Mouse (Mus musculus): ENCODE measurements around the gene Pced1b. TPM values are rescaled to one million over a fixed set of nuclear protein-coding genes. Genes with fewer than 3 reads are reported as not detected.

Gene Pced1b
- total RNA-seq, 1 experiment from 2014 or later = 23.0 TPM

GRCm38 (mm10) chr15:97286731-97287130, 39.8 kb downstream of the Pced1b start:
- peak; percentile 24 for DNase-seq

DNA sequence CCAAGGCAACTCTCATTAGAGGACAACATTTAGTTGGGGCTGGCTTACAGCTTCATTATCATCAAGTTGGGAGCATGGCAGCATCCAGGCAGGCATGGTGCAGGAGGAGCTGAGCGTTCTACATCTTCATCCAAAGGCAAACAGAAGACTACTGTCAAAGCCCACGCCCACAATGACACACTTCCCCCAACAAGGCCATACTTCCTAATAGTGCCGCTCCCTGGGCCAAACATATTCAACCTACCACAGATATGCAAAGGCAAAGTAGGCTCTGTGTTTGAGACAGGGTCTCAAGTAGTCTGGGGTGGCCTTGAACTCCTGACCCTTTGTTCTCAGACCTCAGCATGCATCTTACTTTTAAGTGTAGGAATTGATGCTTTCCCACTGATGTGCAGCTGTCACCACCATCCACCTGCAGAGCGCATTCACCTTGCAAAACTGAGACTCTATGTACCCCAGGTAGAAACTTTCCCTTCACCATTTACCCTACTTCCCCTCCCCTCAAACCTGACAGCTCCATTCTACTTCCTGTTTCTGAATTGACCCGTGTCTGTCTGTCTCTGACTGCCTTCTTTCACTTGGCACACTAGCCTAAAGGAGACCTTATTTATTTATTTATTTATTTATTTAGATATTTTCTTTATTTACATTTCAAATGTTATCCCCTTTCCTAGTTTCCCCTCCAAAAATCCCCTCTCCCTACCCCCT, 40.7 kb downstream of the Pced1b start:
- no peak for DNase-seq

DNA sequence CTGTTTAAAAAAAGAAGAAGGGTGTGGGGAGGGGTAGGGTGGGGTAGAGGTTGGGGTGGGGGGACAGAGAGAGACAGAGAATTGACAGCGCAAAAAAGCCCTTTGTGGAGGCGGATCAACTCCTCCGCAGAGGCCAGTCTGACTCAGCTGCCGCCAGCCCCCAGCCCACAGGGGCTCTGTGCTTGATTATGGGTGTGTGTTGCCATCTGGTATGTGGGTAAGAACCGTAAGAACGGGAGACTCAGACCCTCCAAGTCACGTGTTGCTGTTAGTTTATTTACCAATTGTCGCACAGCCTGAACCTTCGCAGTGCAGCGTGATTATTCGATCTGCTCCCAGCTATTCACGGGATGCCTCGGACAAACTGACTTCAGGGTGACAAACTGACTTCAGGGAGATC, 41.8 kb downstream of the Pced1b start:
- DNase-seq = no peak

DNA sequence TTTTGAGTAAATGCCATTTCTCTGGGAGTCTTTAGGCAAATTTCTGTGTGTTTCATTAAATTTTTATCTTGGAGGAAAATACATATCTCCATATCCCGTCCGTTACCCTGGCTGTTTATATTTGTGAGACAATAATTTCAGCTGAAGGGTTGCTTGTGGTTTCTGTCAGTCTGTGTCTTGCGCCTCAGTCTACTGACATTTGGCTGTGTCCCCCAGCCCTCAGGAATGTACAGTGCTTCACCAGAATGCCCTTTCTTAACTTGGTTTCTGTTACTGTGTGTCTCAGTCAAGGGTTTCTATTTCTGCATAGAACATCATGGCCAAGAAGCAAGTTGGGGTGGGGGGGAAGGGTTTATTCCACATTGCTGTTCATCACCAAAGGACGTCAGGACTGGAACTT, 42.3 kb downstream of the Pced1b start:
- DNase-seq = no peak

GRCm38 (mm10) chr15:97290351-97290750, 43.4 kb downstream of the Pced1b start:
- DNase-seq = no peak

DNA sequence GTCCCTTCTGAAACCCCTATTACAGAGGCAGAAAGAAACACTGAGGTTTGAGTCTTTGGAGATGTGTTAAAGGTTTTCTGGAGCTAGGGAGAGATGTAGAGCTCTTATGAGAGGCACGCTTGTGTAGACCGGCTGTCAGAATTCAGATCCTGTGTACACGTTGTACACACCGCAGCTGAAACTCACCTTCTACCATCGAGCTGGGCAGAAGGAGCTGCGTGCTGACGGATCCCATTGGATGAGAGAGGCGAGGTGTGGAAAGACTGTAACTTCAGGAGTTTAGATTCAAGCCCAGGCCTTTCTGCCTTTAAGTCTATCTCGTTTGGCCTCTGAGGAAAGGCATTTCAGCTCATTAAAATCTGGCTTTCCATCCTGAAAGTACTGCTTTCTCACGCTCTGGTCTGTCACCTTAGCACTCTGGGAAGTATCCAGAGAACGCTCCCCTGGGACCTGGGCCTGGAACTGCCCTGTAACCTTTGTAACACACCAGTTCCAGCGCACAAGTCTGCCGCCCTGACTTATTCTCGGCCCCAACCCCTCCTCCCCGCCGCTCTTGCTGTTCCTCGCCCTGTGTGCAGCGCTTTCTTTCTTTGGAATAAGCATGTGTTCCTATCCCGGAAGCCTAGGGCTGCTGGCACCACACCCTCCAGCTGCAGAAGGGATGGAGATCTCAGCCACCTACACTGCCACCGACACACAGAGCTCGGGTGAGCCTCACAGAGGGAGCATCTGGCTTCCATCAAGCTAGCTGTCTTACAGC, 44.6 kb downstream of the Pced1b start:
- peak; percentile 76 for DNase-seq

GRCm38 (mm10) chr15:97307935-97308334, 61.0 kb downstream of the Pced1b start:
- DNase-seq = no peak

GRCm38 (mm10) chr15:97309533-97309932, 62.6 kb downstream of the Pced1b start:
- DNase-seq = no peak

DNA sequence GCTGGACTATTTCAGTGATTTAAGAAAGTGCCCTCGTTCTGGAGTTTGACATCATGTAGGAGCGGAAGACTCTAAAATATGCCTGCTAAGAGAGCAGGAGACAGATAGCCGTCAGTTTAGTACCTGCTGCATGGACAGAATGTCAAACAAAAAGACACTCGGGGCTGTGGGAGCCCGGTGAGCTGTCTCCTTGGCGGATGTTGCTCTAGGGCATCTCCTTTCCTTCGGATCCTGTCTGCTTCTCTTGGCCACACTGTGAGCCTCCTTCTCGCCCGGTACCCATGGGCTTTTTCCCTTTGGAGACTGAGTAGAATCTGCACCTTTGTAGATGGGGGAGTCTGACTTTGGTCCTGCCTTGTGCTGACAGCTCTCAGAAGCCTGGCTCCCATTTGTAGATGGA, 63.3 kb downstream of the Pced1b start:
- no peak for DNase-seq

GRCm38 (mm10) chr15:97311211-97311610, 64.3 kb downstream of the Pced1b start:
- DNase-seq = no peak

GRCm38 (mm10) chr15:97311937-97312336, 65.0 kb downstream of the Pced1b start:
- no peak for DNase-seq

DNA sequence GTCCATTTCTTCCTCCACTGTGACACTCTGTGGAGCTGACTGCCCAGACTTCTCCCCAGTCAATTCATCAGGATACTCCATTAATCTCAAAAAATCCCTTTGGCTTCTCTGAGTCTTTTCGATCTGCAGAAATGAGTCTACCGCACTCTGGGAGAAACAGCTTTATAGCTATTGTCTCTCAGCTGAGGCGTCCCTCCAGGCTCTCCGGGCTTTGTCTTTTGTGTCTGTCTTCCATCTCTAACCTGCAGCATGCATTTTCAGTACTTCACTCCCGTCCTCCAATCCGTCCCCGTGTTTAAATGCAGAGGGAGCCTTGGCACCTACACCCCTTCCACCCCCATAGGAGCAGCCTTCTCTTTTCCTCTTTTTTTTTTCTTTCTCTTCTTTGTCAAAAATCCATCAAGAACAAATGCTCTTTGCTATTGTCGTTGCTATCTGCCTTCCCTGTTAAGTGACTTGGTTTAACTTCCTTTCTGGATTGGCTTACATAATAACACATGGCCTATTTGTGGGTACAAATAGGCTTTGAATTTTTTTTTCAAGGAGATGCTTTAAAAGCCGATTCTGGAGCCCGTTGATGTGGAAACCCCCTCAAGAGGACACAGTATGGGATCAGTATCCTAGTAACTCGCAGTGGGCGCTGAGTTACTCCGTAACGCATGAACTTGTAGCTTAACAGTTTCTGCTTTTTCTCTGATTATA, 68.0 kb downstream of the Pced1b start:
- no peak for DNase-seq

GRCm38 (mm10) chr15:97315422-97315757, 68.5 kb downstream of the Pced1b start:
- no peak for DNase-seq

- peak; percentile 48 for DNase-seq
Observed at GRCm38 (mm10) chr15:97318365-97319001, 71.6 kb downstream of the Pced1b start.

DNA sequence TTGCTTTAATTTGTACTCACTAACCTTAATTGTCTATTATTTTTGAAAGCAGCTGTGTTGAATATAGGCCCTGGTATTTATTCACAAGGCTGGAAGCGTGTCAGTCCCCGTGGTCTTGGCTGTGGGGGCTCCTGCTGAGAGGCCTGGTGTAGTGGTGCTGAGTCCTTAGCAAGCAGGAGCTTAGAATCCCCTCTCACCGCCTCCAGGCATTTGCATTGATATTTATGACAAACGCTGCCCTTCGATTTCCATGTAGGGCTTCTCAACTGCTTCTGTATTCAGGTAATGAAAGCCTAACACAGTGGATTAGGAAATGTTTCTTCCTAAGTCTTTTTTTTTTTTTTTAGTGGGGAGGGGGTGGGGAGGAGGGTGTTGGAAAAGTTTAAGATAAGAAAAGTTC, 75.9 kb downstream of the Pced1b start:
- no peak for DNase-seq

DNA sequence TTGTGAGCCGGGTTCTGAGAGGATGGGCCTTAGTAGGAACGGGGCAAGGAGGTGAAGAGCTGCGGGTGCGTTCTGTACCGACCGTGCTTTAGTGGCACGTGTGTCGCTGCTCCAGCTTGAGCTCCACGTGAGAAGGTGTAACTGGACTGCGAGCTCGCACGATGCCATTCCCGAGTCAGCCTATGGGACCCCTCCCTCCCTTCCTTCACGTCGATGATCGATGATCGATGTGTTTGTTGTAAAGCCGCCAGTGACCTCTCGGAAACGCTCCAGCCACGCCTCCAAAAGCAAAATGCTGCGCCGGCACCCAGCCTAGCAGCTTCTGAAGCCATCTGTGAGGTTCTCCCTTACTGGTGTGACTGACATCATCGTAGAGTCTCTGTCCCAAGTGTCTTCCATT, 76.6 kb downstream of the Pced1b start:
- peak; percentile 27 for DNase-seq

- DNase-seq = no peak
Observed at GRCm38 (mm10) chr15:97324311-97324710, 77.4 kb downstream of the Pced1b start.

- DNase-seq = peak; percentile 53
Observed at GRCm38 (mm10) chr15:97327500-97328081, 80.7 kb downstream of the Pced1b start.

DNA sequence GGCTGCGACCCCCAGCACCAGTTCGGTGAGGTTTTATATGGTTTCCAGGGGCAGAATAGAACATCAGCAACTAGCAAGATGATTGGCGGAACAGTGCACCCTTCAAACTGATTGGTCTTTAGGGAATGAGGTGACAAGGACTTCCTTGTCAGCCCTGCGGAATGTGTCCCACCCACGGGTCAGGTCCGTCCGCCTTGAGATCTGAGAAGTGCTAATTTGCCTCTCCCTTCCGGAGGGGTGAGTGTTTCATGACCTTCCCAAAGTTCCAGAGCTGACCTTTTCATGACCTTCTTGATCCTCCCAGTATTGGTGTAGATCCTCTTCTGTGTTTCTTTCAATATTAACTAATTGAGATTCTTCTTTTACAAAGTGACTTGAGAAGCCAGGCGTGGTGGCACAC, 85.7 kb downstream of the Pced1b start:
- DNase-seq = no peak

DNA sequence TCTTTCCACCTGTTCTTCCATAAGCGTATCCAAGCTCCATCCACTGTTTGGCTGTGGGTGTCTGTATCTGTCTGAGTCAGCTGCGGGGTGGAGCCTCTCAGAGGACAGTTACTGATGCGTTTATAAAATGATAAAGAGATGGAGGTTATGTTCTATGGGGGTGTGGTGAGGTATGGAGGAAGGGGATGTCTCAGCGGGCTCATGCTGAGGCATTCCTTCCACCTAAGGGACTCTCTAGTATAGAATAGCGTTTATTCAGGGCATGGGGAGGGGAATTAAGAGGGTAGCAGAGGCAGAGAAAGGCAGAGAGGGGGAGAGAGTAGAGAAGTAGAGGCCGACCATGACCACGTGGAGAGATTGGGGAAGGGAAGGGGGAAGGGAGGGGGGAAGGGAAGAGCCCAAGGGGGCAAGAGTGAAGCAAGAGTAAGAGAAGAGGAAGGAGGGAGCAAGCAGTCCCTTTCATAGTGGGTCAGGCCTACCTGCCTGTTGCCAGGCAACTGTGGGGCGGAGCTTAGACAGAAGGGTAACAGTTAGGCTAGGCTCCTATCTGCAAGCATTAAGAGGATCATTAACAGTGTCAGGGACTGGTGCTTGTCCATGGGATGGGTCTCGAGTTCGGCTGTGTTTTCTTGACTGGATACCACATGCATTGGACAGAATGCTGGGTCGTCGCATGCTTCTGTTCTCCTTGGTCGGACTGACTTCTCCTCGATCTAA, 90.9 kb downstream of the Pced1b start:
- no peak for DNase-seq

DNA sequence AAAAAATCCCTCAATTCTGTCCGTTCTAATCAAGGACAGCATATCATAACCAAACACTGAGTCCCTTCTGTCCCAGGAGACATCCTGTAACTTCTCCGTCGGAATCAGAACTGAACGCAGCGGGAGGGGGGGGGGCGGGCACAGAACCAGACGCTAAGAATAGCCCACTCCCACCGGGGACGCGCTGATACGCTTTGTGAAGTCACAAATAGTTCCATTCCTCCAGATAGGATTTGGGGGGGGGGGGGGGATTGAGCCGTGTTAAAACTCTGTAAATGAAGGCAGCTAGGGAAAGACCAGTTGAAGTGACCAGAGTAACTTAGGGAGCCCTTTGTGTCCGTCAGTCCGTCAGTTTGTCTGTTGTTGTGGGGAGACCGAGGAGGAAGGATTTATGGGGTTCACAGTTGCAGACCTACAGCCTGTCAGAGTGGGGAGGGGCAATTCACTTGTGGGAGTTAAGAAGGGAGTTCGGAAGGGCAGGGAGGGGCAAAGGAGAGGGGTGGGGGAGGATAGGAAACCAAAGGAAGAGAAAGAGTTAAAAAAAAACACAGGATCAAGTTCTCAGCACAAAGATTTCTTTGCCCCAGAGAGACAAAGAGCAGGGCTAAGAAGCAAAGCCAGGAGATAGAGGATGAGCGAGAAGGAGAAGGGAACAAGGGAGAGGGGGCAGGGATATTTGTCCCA, 91.6 kb downstream of the Pced1b start:
- DNase-seq = no peak
